Mouse (Mus musculus): ENCODE measurements around the gene Coro2a. TPM values are rescaled to one million over a fixed set of nuclear protein-coding genes. Genes with fewer than 3 reads are reported as not detected.

Coro2a gene
- polyA plus RNA-seq, 1 experiment from 2014 or later = 10.8 TPM

DNA sequence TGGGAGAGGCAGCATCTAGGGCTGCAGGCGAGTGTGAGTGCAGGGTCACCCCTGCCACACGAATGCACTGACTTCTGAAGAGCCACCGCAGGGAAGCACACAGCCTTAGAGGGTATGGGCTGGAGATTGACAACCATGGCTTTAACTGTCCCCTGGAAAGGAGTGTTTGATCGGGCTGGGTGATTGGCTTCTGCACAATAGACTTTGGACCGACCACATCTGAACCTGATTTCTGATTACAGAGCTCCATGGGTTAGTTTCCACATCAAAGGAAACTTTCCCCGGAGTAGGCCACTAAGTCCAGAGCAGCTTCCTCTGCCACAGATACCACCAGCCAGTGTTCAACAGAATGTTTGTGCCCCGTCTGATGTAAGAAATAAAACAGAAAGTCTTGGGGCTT lies 72.3 kb downstream of the Coro2a start:
- 58% methylated on average over 7 of the region's 7 CpGs for WGBS
- Histone ChIP-seq H3K27ac (ENCODE audit: low read length) (no peak overlapping the region), H3K4me3 (ENCODE audit: low read depth, low read length) (no peak overlapping the region), H3K36me3 (ENCODE audit: control insufficient read depth, insufficient read depth, low read length) (no peaks in the 10 kb centered on the region), H3K27me3 (ENCODE audit: control insufficient read depth, insufficient read depth, low read length) (0 out of 2 replicates have a peak, but pooled peaks cover 4% of the 10 kb centered on the region), H3K9me3 (ENCODE audit: control insufficient read depth, low read depth, low read length) (no peaks in the 10 kb centered on the region), H3K9ac (replicated peaks; ENCODE audit: low read depth, low read length) (no peak overlapping the region), H3K4me2 (replicated peaks; ENCODE audit: low read depth, low read length) (no peak overlapping the region), H3K4me1 (ENCODE audit: control insufficient read depth, insufficient read depth, low read length) (no peaks in the 10 kb centered on the region)
- ATAC-seq (ENCODE audit: insufficient number of reproducible peaks, insufficient read depth, low FRiP score, low read depth) = no peak

DNA sequence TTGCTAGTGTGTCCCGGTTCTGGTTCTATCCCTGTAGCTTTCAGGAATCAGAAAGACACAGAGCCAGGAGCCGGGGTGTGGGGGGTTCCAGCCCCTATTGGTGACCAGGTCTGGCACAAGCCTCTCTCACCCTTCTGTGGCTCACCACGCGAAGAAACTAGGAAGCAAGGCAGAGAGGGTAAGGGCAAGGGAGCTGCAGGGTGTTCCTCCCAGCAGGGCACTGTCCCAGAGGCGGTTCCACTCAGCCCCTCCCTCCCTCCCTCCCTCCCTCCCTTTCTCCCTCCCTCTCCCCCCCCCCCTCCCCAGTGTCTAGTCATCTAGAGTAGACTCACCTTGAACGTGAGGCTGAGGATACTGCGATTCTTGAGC lies 74.5 kb downstream of the Coro2a start:
- ATAC-seq (ENCODE audit: insufficient number of reproducible peaks, insufficient read depth, low FRiP score, low read depth) = 0 out of 2 replicates have a peak, but pooled peaks have one; percentile 50
- H3K4me2 ChIP-seq (replicated peaks; ENCODE audit: low read depth, low read length) = peak overlapping the region; percentile 62
- no peaks in the 10 kb centered on the region for H3K4me1 ChIP-seq (ENCODE audit: control insufficient read depth, insufficient read depth, low read length)
- no peak overlapping the region for H3K9ac ChIP-seq (replicated peaks; ENCODE audit: low read depth, low read length)
- no peaks in the 10 kb centered on the region for H3K36me3 ChIP-seq (ENCODE audit: control insufficient read depth, insufficient read depth, low read length)
- peak overlapping the region; percentile 16 for H3K4me3 ChIP-seq (ENCODE audit: low read depth, low read length)
- no peaks in the 10 kb centered on the region for H3K9me3 ChIP-seq (ENCODE audit: control insufficient read depth, low read depth, low read length)
- H3K27me3 ChIP-seq (ENCODE audit: control insufficient read depth, insufficient read depth, low read length) = no peaks in the 10 kb centered on the region
- H3K27ac ChIP-seq (ENCODE audit: low read length) = no peak overlapping the region
- 3% methylated on average over 7 of the region's 7 CpGs for WGBS

DNA sequence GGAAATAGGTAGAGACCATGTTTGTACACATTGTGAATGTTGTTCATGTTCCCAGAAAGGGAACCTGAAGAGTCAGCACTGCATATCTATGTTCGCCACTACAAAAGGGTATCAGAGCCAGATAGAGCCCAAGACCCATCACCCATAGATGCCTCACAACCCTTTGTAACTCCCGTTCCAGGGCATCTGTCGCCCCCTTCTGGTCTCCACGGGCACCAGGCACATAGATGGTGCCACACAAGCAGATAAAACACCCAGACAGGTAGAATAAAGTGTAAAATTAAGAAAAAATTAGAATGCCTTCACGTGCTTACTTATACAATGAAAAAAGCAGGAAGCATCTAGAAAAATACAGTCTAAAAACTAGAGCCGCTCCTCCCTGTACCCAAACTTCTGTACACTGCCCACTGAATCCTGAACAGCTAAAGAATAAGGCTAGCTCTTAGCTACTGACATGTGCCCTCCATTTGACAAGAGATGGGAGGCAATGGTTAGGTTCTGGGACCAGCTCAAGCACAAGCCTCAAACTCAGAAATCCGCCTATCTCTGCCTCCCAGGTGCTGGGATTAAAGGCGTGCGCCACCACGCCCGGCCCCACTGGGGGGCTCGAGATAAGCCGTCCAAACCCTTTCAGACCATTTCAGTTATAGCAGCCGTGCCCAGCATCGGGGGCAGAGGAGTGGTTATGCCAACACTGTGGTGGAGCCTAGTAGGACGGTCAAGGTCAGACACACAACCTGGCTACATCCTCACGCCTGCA lies 75.0 kb downstream of the Coro2a start:
- no peaks in the 10 kb centered on the region for H3K4me1 ChIP-seq (ENCODE audit: control insufficient read depth, insufficient read depth, low read length)
- H3K27ac ChIP-seq (ENCODE audit: low read length) = no peak overlapping the region
- peak overlapping the region; percentile 62 for H3K4me2 ChIP-seq (replicated peaks; ENCODE audit: low read depth, low read length)
- peak overlapping the region; percentile 16 for H3K4me3 ChIP-seq (ENCODE audit: low read depth, low read length)
- H3K9me3 ChIP-seq (ENCODE audit: control insufficient read depth, low read depth, low read length) = no peaks in the 10 kb centered on the region
- ATAC-seq (ENCODE audit: insufficient number of reproducible peaks, insufficient read depth, low FRiP score, low read depth) = peak; percentile 50; the same call in 1 of the 2 replicates
- H3K36me3 ChIP-seq (ENCODE audit: control insufficient read depth, insufficient read depth, low read length) = no peaks in the 10 kb centered on the region
- no peaks in the 10 kb centered on the region for H3K27me3 ChIP-seq (ENCODE audit: control insufficient read depth, insufficient read depth, low read length)
- H3K9ac ChIP-seq (replicated peaks; ENCODE audit: low read depth, low read length) = no peak overlapping the region
- 23% methylated on average over 17 of the region's 17 CpGs for WGBS

DNA sequence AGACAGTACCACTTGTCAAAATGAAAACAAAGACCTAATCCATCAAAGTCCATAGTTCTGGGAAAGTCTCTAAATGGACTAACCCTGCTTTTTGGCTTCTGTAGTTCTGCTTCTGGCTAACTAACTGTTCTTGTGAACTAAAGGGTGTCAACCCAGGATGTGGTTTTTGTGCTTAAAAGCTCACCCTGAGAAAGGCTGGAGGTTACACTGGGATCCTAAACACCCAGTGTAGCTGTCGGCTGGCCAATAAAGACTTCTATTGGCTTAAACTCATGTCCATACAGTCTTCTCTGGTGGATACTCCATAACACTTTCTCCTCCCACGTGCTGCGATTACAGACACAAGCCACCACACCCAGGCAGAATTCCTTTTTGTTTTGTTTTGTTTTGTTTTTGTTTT lies 75.8 kb downstream of the Coro2a start:
- Histone ChIP-seq H3K4me1 (ENCODE audit: control insufficient read depth, insufficient read depth, low read length) (no peaks in the 10 kb centered on the region), H3K9ac (replicated peaks; ENCODE audit: low read depth, low read length) (no peak overlapping the region), H3K4me2 (replicated peaks; ENCODE audit: low read depth, low read length) (no peak overlapping the region), H3K27me3 (ENCODE audit: control insufficient read depth, insufficient read depth, low read length) (no peaks in the 10 kb centered on the region), H3K27ac (ENCODE audit: low read length) (no peak overlapping the region), H3K4me3 (ENCODE audit: low read depth, low read length) (no peak overlapping the region), H3K9me3 (ENCODE audit: control insufficient read depth, low read depth, low read length) (no peaks in the 10 kb centered on the region), H3K36me3 (ENCODE audit: control insufficient read depth, insufficient read depth, low read length) (no peaks in the 10 kb centered on the region)
- no peak for ATAC-seq (ENCODE audit: insufficient number of reproducible peaks, insufficient read depth, low FRiP score, low read depth)
- WGBS = 86% methylated on average over 3 of the region's 3 CpGs

DNA sequence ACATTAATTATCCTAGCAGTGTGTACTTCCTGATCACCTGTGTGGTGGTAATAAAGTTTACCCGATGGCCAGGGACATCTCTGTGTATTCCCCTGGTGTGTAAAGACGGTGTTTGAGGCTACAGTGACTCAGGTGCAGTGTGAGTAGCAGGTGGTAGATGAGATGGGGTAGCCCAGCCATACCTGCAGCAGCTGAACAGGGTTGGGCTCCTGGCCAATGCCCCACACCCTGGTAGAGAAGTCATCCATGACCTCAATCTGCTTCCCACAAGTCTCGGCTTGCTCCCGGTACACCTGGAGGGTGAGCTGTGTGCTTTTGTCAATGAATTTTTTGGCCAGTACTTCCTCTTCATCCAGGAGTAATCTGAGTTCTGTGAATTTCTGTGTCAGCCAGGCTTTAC lies 78.7 kb downstream of the Coro2a start:
- no peak overlapping the region for H3K4me3 ChIP-seq (ENCODE audit: low read depth, low read length)
- 62% methylated on average over 4 of the region's 4 CpGs for WGBS
- no peaks in the 10 kb centered on the region for H3K4me1 ChIP-seq (ENCODE audit: control insufficient read depth, insufficient read depth, low read length)
- no peak overlapping the region for H3K9ac ChIP-seq (replicated peaks; ENCODE audit: low read depth, low read length)
- no peak overlapping the region for H3K27ac ChIP-seq (ENCODE audit: low read length)
- no peak for ATAC-seq (ENCODE audit: insufficient number of reproducible peaks, insufficient read depth, low FRiP score, low read depth)
- H3K9me3 ChIP-seq (ENCODE audit: control insufficient read depth, low read depth, low read length) = no peaks in the 10 kb centered on the region
- H3K27me3 ChIP-seq (ENCODE audit: control insufficient read depth, insufficient read depth, low read length) = no peaks in the 10 kb centered on the region
- H3K4me2 ChIP-seq (replicated peaks; ENCODE audit: low read depth, low read length) = no peak overlapping the region
- no peaks in the 10 kb centered on the region for H3K36me3 ChIP-seq (ENCODE audit: control insufficient read depth, insufficient read depth, low read length)

DNA sequence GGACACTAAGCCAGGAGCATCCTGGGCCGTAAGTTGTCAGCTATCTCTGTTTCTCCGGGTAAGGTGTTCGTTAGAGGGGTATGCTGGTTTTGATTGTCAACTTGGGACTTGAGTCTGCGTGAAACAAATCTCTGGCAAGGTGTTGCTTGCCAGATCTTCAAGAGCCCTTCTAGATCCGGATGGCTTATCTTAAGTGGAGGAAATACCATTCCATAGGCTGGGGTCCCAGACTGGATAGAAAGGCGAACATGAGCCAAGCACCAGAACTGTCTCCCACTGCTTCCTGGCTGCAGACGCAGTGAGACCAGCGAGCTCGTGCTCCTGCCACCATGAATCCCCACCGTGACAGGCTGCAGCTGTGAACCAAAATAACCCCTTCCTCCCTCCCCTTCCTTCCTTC lies 80.5 kb downstream of the Coro2a start:
- Histone ChIP-seq H3K27me3 (ENCODE audit: control insufficient read depth, insufficient read depth, low read length) (no peaks in the 10 kb centered on the region), H3K4me3 (ENCODE audit: low read depth, low read length) (no peak overlapping the region), H3K36me3 (ENCODE audit: control insufficient read depth, insufficient read depth, low read length) (no peaks in the 10 kb centered on the region), H3K4me1 (ENCODE audit: control insufficient read depth, insufficient read depth, low read length) (no peaks in the 10 kb centered on the region), H3K27ac (ENCODE audit: low read length) (no peak overlapping the region), H3K9ac (replicated peaks; ENCODE audit: low read depth, low read length) (no peak overlapping the region), H3K9me3 (ENCODE audit: control insufficient read depth, low read depth, low read length) (no peaks in the 10 kb centered on the region), H3K4me2 (replicated peaks; ENCODE audit: low read depth, low read length) (no peak overlapping the region)
- no peak for ATAC-seq (ENCODE audit: insufficient number of reproducible peaks, insufficient read depth, low FRiP score, low read depth)
- WGBS = 75% methylated on average over 10 of the region's 10 CpGs

DNA sequence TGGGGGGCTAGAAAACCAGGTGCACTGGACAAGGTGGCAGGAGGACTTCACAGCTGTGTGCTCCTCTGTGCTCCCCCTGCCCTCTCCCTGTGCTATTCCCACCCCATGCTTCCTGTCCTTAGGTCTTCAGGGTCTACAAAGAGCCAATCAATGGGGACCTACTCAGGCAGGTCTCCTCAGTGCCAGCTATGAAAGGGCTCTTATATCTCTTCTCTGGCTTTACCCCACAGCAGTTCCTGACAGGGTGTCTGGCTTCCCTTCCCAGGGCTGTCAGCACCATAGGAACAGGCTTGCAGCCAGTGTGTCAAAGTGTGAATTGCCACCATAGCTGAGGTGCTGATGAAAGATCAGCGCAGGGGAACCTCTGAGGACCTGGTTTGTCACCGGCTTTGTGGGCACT lies 81.5 kb downstream of the Coro2a start:
- Histone ChIP-seq H3K4me1 (ENCODE audit: control insufficient read depth, insufficient read depth, low read length) (no peaks in the 10 kb centered on the region), H3K4me2 (replicated peaks; ENCODE audit: low read depth, low read length) (no peak overlapping the region), H3K4me3 (ENCODE audit: low read depth, low read length) (no peak overlapping the region), H3K27me3 (ENCODE audit: control insufficient read depth, insufficient read depth, low read length) (no peaks in the 10 kb centered on the region), H3K27ac (ENCODE audit: low read length) (no peak overlapping the region), H3K9me3 (ENCODE audit: control insufficient read depth, low read depth, low read length) (no peaks in the 10 kb centered on the region), H3K36me3 (ENCODE audit: control insufficient read depth, insufficient read depth, low read length) (no peaks in the 10 kb centered on the region), H3K9ac (replicated peaks; ENCODE audit: low read depth, low read length) (no peak overlapping the region)
- ATAC-seq (ENCODE audit: insufficient number of reproducible peaks, insufficient read depth, low FRiP score, low read depth) = no peak
- 57% methylated on average over 2 of the region's 2 CpGs for WGBS

DNA sequence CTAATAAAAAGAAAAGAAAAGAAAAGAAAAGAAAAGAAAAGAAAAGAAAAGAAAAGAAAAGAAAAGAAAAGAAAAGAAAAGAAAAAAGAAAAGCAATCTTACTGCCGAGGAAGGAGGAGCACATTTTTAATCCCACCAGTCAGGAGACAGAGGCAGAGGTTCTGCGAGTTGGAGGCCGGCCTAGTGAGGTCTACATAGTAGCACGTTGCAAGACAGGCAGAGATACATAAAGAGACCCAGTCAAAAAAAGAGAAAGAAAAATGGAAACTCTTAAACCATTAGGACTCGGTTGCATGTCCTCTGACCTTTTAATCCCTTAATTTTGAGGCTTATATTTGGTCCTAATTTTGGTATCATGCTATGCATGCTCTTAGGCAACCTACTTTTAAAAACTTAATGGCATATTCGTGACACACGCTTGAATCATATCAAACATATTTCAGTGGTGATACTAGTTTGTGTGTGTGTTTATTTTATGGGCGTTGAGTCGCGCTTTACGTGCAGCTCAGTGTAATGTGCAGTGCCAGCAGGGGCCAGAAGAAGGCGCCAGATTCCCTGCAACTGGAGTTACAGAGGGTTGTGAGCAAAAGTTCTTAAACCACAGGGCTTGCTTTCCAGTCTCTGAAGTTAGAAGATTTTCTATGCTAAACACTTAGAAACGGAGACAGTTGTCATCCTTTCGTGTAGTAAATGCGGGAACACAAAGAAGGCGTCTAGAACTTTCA lies 94.1 kb downstream of the Coro2a start:
- Histone ChIP-seq H3K9me3 (ENCODE audit: control insufficient read depth, low read depth, low read length) (no peaks in the 10 kb centered on the region), H3K4me2 (replicated peaks; ENCODE audit: low read depth, low read length) (peak overlapping the region; percentile 43), H3K9ac (replicated peaks; ENCODE audit: low read depth, low read length) (no peak overlapping the region), H3K4me3 (ENCODE audit: low read depth, low read length) (peak overlapping the region; percentile 56; the same call in 1 of the 2 replicates), H3K4me1 (ENCODE audit: control insufficient read depth, insufficient read depth, low read length) (0 out of 2 replicates have a peak, but pooled peaks cover 3% of the 10 kb centered on the region), H3K36me3 (ENCODE audit: control insufficient read depth, insufficient read depth, low read length) (peaks cover 4% of the 10 kb centered on the region; the same call in 1 of the 2 replicates), H3K27ac (ENCODE audit: low read length) (peak overlapping the region; percentile 39; the same call in 1 of the 2 replicates), H3K27me3 (ENCODE audit: control insufficient read depth, insufficient read depth, low read length) (no peaks in the 10 kb centered on the region)
- ATAC-seq (ENCODE audit: insufficient number of reproducible peaks, insufficient read depth, low FRiP score, low read depth) = peak; percentile 66; the same call in 1 of the 2 replicates
- 10% methylated on average over 16 of the region's 16 CpGs for WGBS

Measured in stomach, embryonic 14.5 days (tissue).